Mouse (Mus musculus) cerebellum, adult 2 months (tissue): ENCODE data around the gene Ednra.

Experiments
- CTCF ChIP-seq: fragments of 200-500 bp; IDR thresholded peaks from 2 replicates; pipeline ENCODE4 v1.5.1; 2011; ENCODE audit warnings: low read depth, mild to moderate bottlenecking, control low read depth, low read length, moderate library complexity, borderline replicate concordance; ENCODE audit not compliant: insufficient read depth
- POLR2A ChIP-seq: fragments of 200-500 bp; IDR thresholded peaks from 2 replicates; pipeline ENCODE4 v1.6.1; 2011; ENCODE audit warnings: low read length, control low read depth, borderline replicate concordance; ENCODE audit not compliant: insufficient read depth

GRCm38 (mm10) chr8:77772210-77772886, 48.1 kb upstream of the Ednra start:
- TF ChIP-seq CTCF (no peak), POLR2A (no peak)
